Mouse (Mus musculus) skeletal muscle tissue, adult 2 months (tissue): Measurements from ENCODE around the gene Wbp2nl.
"Not testable (repeated sequence)": the region's sequence is repeated elsewhere in the genome, so short reads cannot be mapped to it uniquely, and the experiment has no call there.

ENCODE experiments used
- DNase-seq: peaks from one replicate; pipeline ENCODE4 v3.0.0-alpha.2; 2012; ENCODE audit warnings: low read depth, low spot score

Gene Wbp2nl

GRCm38 (mm10) chr15:82348258-82348998 lies 49.7 kb downstream of the Wbp2nl start:
- no peak for DNase-seq

GRCm38 (mm10) chr15:82348999-82349341 lies 50.2 kb downstream of the Wbp2nl start:
- no peak for DNase-seq

- no peak for DNase-seq
Measured at GRCm38 (mm10) chr15:82350349-82350748, 51.6 kb downstream of the Wbp2nl start.

GRCm38 (mm10) chr15:82351480-82351879 lies 52.7 kb downstream of the Wbp2nl start:
- no peak for DNase-seq

GRCm38 (mm10) chr15:82353078-82353744 lies 54.5 kb downstream of the Wbp2nl start:
- DNase-seq: no peak

- no peak for DNase-seq
Measured at GRCm38 (mm10) chr15:82353745-82354113, 55.0 kb downstream of the Wbp2nl start.

- DNase-seq: peak; percentile 100
Measured at GRCm38 (mm10) chr15:82354126-82354945, 55.6 kb downstream of the Wbp2nl start, which contains the start of gene Ndufa6. Ndufa6 (minus strand) TSS chr15:82354322.

- DNase-seq: no peak
Measured at GRCm38 (mm10) chr15:82358431-82359260, 59.9 kb downstream of the Wbp2nl start.

GRCm38 (mm10) chr15:82361459-82362018 lies 62.8 kb downstream of the Wbp2nl start:
- peak; percentile 77 for DNase-seq

GRCm38 (mm10) chr15:82362234-82362633 lies 63.5 kb downstream of the Wbp2nl start:
- no peak for DNase-seq

GRCm38 (mm10) chr15:82363801-82364200 lies 65.0 kb downstream of the Wbp2nl start:
- DNase-seq: not testable (repeated sequence)
